Mouse (Mus musculus): Measurements from ENCODE around the gene Cbs.

DNA sequence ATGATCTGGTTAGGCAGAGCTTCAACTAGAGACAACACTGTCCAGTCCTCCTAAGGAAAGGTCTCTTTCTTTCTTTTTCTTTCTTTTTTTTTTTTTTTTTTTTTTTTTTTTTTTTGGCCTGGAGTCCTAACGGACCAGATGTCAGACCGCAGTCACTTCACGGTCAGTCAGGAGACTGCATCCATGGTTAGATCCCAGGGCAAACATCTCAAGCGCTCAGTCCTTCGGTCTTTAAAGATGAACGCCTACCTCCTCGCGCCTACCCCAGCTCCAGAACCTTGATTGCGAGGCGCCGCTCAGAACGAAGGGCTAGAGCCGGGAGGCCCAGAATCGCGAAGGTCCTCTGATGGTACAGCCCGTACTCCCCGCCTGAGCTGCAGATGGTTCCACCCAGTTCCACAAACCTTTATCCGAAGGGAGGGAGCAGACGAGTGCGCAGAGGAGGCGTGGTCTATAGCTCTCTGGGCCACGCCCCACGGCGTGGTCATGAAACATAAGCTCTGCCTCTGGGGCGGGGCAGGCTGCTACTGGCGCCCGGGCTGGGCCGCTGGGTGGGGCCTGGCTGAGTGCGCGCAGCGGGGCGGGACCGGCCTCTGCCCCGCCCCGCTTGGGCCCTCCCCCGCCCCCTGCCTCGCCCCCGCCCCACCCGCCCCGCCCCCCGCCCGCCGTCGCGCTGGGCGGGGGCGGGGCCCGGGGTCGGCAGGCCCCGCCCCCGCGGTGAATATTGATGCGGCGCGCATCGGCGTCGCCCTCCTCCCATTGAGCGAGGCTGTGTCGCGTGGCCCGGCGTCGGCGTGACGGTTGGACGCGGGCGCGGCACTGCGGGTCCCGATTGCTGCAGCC is 72.8 kb downstream of the Cbs start, which contains the start of gene Pknox1:
- TF ChIP-seq CTCF (IDR thresholded peaks at IDR 0.05; ENCODE audit: low read depth, low read length) (no peak), EP300 (IDR thresholded peaks at IDR 0.05; ENCODE audit: insufficient read depth, low read depth, low read length) (no peak), POLR2A (IDR thresholded peaks at IDR 0.05; ENCODE audit: insufficient read depth, low read length) (peak; percentile 43)
